Mouse (Mus musculus) kidney, adult 18-20 months (tissue): ENCODE measurements around the gene Lbhd2.

Source experiments
- DNase-seq: peaks from one replicate; pipeline ENCODE4 v3.0.0; 2021

The Lbhd2 gene

DNA sequence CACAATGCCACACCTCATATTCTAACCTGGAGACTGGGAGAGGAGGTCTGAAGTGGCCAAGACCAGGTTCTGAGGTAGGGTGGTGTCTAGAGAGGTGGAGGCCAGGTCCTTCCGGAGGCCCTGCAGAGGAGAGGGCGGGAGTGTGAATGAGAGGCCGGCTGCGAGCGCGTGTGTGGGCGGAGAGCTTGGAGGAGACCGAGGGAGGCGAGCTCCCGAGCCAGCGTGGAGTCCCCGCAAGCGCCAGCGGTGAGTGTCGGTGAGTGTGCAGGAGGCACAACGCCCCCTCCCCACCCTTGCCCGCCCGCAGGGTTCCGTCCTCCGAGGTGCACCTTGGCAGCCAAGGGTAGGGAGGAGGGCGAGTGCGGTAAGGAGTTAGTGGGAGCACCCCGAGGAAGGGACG is at the start of gene Lbhd2:
TSS of gene Lbhd2 (plus strand) at position 188 of the 400 bp plus-strand sequence.
- no peak for DNase-seq

DNA sequence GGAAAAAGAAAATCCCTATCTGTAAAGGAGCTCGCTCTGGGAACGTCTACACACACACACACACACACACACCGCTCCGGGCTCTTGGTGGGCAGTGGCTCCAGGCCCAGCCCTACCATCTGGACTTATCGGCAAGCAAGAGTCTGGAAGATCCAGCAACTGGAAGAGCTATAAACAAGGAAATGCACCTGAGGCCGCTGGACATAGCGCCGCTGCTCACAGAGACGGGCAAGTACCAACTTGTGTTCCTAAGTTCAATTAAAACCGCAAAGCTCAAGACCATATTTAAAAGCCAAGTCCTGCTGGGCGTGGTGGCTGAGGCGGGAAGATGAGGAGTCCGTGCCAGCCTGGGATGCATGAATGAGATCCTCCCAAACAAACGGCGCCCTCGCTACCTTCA is 45.9 kb upstream of the Lbhd2 start:
- DNase-seq = no peak

- DNase-seq = no peak
Observed at GRCm38 (mm10) chr12:111361319-111362098, 45.1 kb upstream of the Lbhd2 start.

DNA sequence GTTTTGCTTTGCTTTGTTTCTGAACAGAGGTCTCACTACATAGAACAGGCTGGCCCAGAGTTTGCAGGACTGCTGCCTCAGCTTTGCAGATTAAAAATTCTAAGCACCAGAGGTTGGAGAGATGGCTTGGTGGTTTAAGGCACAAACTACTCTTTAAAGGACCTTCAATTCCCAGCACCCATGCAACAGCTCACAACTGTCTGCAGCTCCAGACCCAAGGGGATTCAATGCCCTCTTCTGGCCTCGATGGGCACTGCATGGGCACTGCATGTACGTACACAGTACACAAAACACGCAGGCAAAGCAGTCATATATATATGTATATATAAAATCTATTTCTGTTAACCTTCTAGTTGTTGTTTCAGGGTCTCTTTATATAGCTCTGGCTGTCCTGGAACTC is 42.4 kb upstream of the Lbhd2 start:
- no peak for DNase-seq

DNA sequence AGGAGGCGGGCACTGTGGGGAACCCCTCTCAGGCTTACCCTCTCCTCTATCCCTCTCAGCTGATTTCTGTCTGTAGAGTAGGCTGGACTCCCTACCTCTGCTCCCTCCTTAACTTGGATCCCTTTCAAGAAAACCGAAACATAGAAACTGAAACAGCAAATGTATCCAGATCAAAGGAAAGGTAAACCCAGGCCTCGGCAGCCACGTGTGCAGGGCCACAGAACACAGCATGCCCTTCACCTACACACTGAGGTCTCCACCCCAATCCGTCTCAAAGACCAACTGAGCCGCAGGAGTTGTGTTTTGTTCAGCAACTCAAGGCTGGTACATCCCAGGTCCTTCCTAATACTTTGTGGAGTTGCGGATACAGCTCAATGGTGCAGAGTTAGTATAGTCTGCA is 39.5 kb upstream of the Lbhd2 start:
- no peak for DNase-seq

DNA sequence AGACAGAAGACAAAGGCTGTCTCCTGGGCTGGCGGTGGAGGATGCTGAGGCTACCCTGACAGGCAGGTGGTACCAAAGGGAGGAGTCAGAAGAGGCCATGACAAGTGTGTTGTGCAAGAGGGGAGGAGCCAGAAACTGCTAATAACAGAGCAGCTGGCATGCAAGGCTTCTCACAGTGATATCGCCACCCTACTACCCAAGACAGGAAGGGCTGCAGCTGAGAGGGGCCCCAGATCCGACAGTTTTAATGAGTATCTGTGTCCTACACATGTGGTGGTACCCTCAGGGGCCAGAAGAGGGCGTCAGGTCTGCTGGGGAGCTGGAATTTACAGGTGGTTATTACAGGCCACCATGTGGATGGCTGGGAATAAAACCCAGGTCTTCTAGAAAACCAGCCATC is 36.4 kb upstream of the Lbhd2 start:
- DNase-seq = no peak

GRCm38 (mm10) chr12:111371905-111372304 is 34.7 kb upstream of the Lbhd2 start:
- DNase-seq = no peak

GRCm38 (mm10) chr12:111373411-111373810 is 33.2 kb upstream of the Lbhd2 start:
- DNase-seq = no peak

DNA sequence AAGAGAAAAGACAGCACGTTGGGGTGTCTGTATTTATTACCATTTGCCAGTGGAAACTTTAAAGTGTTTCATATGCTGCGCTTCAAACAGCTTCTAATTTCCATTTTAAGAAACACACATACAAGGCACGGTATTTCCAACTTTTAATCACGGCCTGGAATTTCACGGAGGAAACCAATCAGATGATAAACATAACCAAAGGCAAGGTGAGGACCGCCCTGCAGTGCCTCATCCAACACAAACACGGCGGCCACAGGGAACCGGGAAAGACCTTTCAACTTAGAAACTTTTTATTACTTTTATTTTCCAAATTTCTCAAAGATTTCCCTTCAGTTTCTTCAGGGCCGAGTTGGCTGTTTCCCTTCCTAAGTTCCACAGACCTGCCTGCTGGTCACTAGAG is 31.9 kb upstream of the Lbhd2 start:
- DNase-seq = no peak

- no peak for DNase-seq
Observed at GRCm38 (mm10) chr12:111375559-111375958, 31.1 kb upstream of the Lbhd2 start.

- no peak for DNase-seq
Observed at GRCm38 (mm10) chr12:111376053-111376452, 30.6 kb upstream of the Lbhd2 start.

- DNase-seq = peak; percentile 71
Observed at GRCm38 (mm10) chr12:111376826-111377331, 29.7 kb upstream of the Lbhd2 start.

GRCm38 (mm10) chr12:111377376-111377973 is 29.1 kb upstream of the Lbhd2 start, which contains the start of gene Cdc42bpb:
Gene Cdc42bpb, minus strand, starts transcription at chr12:111377718.
- peak; percentile 97 for DNase-seq

- DNase-seq = no peak
Observed at GRCm38 (mm10) chr12:111377986-111378490, 28.6 kb upstream of the Lbhd2 start.

DNA sequence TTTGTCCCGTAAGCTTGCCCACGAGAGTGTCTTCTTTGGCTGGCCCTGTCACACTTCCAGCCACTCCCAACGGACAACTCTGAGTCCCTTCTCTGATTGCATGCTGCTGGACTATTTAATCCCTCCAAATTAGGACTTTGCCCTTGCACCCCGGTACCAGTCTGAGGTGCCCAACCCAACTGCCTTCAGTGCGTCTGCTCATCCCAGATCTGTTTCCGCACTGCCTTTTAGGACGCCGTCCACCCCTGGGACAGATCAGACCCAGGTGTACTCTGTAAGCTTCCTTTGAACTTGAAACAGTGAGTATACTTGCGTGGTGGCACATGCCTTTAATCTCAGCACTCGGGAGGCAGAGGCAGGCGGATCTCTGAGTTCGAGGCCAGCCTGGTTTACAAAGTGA is 27.8 kb upstream of the Lbhd2 start:
- no peak for DNase-seq

GRCm38 (mm10) chr12:111385883-111386641 is 20.5 kb upstream of the Lbhd2 start:
- DNase-seq = no peak

- DNase-seq = peak; percentile 49
Observed at GRCm38 (mm10) chr12:111386642-111387120, 19.9 kb upstream of the Lbhd2 start.

- no peak for DNase-seq
Observed at GRCm38 (mm10) chr12:111387146-111387545, 19.5 kb upstream of the Lbhd2 start.

DNA sequence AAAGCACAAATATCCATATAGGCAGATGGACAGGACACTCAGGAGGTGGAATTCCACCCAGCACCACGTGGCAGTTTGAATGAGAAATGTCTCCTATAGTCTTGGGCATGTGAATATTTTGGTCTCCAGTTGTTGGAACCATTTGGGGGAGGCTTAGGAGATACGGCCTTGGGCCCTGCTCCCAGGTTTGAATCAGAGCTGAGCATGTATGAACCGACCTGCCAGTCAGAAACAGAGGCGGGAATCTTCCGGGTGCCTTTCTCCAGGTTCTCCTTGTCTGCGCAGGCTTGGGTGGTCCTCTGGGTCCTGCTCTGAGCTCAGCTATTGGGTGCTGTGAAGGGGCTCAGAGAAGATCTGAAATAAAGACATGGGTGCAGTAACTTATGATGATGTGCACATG is 12.6 kb upstream of the Lbhd2 start:
- no peak for DNase-seq

GRCm38 (mm10) chr12:111396997-111397396 is 9.6 kb upstream of the Lbhd2 start:
- DNase-seq = no peak

DNA sequence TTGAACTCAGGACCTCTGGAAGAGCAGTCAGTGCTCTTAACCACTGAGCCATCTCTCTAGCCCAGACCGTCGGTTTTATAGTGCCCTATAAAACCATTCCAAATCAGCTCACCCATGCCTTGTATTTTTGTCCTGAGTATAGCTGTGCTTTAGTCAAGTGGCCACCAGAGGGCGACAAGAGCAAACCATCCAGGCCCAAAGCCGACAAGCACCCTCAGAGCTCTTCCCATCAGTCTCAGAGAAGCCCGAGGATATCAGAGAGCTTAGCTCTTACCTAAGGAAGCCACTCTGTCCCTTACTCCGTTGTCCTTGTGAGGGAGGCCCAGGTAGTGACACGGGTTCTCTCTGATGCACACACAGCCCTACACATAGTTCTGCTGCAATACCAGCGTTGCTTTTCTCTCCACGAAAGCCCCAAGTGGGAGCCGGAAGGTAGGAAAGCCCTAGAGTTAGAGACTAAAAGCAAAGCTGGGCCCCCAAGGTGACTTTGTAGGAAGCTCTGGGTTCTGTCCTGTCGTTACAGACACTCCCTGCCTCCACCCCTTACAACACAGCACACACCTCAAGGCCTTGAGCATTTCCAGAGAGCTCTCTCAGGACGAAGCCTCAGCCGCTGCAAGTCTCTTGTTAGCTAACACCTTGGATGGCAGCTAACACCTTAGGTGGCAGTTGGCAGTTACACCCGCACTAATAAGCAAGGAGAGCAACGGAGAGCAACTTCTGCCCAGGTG is 5.0 kb upstream of the Lbhd2 start:
- peak; percentile 84 for DNase-seq

- no peak for DNase-seq
Observed at GRCm38 (mm10) chr12:111404880-111405279, 1.7 kb upstream of the Lbhd2 start.
